Mouse (Mus musculus): ENCODE results near the gene Ogfr.

The Ogfr gene

DNA sequence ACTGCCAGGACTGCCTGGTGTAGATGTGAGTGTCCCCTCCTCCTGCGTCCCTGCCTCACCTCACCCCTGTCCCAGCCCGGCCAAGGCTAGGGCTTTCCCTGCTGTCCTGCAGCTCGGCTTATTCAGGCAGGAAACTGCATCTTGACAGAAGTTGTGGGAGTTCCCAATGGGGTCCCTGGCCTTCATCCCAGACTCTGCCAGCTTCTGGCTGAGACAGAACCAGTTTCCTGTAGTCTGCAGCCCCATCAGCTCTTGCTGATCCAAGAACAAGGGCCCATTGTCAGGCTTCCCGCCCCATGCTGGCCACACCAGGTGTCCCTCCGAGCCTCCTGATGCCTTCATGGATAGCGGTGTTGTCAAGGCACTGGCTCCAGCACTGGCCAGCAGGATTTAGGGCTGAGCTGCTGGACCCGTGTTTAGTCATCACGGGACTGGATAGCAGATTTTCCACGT is 11.6 kb downstream of the Ogfr start:
- DNase-seq (ENCODE audit: low read depth, low spot score), result no peak

DNA sequence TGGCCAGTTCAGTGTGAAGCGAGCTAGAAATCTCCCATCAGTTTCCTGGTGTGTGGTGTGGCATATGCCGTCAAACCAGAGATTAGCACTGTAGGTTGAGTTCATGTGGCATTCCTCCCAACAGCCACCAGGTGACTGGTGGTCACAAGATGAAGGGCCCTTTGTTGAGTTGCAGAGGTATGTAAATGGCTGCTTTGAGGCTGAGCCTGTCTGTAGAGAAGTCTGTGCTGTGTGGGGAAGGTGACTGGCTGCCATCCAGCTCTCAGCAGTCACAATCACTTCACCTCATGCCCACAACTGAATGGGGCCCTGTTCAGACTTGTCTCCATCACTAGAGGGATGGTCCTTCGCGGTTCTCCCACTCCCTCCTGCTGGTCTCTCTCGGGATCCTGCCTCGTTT is 15.7 kb downstream of the Ogfr start:
- DNase-seq (ENCODE audit: low read depth, low spot score), result peak; percentile 17

DNA sequence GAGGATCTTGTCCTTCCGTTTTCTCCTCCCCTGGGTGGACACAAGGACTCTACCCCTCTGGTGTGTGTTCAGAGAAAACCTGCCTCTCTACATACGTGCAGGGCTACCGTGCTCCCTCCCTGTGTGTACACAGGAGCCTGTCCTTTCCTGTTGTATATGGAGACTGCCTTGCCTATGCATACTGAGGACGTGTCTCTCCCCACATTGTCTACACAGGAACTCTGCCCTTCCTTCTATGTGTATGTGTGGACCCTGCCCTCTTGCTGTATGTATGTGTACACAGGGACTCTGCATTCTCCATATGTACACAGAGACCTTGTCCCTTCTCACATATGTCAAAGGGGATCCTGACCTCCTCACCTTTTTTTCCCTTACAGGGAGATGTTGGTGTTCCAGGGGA is 21.2 kb downstream of the Ogfr start:
- no peak for DNase-seq (ENCODE audit: low read depth, low spot score)

DNA sequence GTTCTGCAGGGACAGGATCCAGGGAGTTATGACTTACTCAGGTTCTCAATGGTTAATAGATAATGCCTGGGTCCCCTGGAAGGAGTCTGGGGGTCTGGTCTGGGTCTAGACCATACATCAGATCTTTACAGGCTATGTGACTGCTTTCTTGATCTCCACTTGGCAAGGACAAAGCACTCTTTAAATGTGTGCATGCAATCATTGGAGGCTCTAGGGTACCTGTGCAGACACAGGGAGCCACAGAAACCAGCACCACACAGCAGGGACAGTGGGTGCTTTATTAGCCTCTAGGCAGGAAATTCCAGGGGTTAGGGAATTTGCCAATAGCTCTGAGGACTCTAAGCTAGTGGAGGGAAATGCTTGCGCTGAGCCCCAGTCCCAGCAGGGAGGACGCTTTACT is 22.8 kb downstream of the Ogfr start:
- no peak for DNase-seq (ENCODE audit: low read depth, low spot score)

DNA sequence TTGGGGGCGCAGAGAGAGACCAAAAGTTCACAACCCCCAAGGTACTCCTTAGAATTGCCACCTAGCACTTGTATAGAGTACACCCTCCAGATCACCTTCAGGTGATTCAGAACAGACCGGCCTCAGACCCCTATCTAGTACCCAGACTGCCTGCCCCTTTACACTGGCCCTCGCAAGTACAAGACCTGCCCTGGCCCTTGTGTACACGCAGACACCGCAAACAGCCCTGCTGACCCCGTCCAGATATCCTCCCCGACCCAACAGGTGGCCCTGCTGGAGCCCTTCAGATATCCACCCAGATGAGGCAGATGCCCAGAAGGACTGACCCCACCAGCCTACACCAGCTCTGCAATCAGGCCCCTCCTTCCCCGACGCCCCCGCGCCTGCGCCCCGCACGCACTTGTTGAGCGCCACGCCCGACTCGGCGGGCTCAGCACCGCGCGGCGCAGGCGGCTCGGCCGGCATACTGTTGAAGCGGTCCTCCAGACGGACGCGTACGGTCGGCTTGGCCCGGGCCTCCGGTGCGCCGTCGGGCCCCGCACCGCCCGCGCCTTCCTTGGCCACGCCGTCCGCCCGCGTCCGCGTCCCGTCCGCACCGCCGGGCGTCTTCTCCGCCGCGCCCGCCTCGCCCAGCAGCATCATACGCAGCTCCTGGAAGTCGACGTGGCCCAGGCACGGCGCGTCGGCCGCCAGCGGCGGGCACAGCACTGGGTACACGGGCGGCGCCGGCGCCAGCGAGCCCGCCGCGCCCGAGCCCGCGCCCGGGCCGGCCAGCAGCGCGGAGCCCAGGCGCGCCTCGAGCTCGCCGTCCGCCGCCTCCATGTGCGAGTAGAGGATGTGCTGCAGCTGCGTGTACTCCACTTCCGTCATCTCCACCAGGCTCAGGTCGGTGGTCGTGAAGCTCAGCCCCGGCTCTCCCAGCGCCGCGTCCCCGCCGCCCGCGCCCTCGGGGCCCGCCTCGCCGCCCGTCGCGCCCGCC is 52.8 kb downstream of the Ogfr start:
- no peak for DNase-seq (ENCODE audit: low read depth, low spot score)

DNA sequence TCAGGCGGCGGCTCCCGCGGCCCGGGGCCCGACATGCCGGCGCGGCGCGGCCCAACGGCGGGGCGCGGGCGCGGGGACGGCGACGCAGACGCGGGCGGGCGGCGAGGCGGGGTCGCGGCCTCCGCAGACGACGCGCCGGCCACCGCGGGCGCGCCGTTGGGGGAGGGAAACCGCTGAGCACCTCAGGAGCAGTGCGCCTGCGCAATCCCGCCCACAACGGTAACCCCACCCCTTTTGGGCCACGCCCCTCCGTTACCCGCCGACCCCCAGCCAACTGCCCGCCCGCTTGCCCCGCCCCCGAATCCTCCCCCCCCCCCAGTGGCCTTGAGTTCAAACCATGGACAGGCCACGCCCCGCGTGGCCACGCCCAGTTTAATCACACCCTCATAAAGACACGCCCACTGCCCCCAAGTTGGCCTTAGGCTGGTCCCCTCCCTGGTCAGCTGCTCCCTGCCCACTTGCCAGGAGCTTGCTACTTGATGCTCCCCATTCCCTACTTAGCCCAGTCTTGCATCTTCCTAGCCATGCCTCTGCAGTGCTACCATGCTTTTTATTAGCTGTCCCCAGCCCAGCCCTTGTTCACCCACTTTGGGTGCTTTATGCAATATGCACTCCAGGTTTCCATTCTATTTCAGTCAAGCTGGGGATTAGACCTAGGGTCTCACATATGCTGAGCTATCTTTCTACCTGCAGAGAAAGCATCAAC is 53.7 kb downstream of the Ogfr start, which contains the start of gene Tcfl5:
Gene Tcfl5 (minus strand): TSS at position 154 of the 706 bp plus-strand sequence.
- no peak for DNase-seq (ENCODE audit: low read depth, low spot score)

DNA sequence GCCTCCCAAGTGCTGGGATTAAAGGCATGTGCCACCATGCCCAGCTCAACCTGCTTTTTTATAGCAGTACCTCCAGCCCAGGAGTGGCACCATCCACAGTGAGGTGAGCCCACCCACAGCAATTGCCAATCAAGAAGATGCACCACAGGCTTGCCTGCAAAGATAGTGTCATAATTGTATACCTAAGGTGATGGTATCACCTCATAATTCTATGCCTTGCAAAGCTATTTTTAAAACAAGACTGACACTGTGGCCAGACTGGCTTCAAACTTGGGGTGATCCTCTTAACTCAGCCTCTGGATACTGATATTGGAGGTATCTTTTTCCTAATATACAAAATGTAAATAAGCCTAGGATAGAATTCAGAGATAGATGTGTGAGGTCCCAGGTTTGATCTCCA is 54.6 kb downstream of the Ogfr start:
- DNase-seq (ENCODE audit: low read depth, low spot score), result no peak

Measured in forelimb bud, embryonic 11.5 days (tissue).